Mouse (Mus musculus) ovary, adult 18-20 months (tissue): ENCODE measurements around the gene Ctxn2.
"Not testable (repeated sequence)": the region's sequence is repeated elsewhere in the genome, so short reads cannot be mapped to it uniquely, and the experiment has no call there.

Experiments
- DNase-seq: peaks from one replicate; pipeline ENCODE4 v3.0.0; 2022; ENCODE audit warnings: low spot score, mixed read lengths

The Ctxn2 gene

DNA sequence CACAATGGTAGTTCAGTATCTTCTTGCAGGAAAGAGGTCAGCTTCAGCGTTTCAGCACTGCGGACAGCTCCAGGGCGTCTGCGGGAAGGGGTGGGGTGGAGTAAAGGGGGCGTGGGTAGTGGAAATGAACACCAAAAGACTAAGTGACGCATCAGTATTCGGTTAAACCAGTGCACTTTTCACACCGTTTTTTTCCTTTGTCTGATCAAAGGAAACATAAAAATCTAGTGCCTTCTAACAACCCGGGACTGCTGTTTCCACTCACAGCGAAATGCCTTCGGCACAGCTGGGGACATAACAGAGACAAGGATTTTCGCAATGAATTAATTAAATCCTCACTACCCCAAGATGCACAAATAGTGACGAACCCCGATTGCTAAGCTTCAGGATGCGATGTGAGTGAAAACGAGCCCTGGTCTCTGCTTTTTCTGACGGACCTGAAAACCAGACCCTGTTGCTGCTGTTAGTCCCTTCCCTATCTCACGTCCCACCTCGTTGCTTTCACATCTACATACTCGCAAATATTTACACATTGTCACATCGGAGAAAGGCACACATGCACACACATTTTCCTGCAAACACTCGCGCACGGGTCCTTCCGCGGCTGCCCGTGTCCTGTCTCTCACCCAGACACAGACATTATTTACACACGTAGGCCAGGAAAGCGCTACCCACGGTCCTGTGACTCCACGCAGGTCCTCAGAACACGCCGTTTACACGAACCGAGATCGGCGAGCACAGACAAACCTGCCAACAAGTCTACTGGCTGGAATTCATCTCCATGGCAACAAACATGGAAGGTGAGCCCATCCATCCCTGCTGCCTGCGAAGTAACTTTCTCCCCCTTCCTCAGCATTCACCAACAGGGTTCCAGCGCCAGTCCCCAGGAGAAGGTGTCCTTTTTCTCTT lies at the start of gene Ctxn2:
TSS of gene Ctxn2 (plus strand) at position 790 of the 909 bp plus-strand sequence.
- DNase-seq, result peak; percentile 65

DNA sequence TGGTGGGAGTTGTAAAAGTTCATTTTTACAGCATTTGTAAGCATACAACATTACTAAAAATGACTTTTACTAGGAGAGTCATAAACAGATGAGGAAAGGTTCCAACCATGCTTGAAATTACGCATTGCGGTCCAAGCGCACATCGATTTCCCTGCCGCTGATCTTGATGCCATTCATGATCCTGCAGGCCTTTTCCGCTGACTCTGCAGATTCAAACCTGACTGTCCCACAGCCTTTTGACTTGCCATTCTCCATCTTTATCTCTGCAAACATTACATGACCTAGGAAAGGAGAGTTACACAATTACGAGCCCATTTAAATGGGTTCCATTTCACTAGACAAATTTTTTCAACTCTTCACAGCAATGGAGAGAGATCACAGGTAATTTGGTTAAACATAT lies 47.7 kb upstream of the Ctxn2 start:
- DNase-seq, result no peak

DNA sequence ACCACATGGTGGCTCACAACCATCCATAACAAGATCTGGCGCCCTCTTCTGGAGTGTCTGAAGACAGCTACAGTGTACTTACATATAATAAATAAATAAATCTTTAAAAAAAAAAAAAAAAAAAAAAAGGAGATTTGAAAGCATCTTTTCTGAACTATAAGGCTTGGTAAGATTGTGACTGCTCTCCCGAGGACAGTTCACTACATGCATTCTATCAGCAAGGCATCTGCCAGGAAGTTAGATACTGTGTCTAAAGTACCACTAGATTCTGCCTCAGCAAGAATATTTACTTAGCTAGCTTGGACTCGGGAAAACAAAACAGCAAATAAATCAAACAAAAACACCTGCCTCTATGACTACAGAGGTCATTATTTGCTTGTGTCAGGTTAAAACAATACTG lies 44.4 kb upstream of the Ctxn2 start:
- DNase-seq, result not testable (repeated sequence)

DNA sequence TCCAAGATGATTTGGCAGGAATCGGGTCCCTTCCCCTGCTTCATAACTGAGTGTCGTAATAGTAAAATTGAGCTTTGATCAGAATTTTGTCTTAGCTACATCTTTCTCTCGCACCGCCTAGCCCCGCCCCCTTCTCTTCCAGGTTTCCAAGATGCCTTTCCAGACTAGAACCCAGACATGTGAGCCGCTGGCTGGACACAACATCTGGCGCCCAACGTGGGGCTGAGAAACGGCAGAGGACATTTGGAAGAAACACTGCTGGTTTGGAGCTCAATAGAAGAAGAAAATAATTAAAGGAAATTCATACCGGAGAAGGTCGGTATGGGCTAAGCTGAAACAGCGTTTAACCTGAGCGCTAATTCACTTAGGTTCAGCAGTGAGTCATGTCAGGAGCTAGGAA lies 32.0 kb upstream of the Ctxn2 start:
- not testable (repeated sequence) for DNase-seq

DNA sequence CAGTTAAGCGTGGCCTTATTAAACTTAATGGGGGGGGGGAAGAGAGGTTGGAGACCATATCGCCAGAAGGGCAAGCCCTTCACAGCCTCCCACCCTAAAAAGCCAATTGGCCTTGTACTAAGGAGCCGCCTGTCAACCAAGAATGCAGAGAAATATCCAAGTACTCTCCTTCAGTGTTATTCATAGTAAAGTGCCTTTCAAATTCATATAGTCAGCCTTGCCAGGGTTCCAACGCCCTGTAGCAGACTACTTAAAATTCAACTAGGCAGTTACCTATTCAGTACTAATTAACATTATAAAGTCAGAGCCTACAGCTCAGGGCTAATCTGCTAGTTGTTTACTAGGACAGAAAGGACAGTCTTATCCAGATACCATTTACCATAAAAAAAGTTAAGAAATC lies 30.0 kb upstream of the Ctxn2 start:
- DNase-seq, result not testable (repeated sequence)

DNA sequence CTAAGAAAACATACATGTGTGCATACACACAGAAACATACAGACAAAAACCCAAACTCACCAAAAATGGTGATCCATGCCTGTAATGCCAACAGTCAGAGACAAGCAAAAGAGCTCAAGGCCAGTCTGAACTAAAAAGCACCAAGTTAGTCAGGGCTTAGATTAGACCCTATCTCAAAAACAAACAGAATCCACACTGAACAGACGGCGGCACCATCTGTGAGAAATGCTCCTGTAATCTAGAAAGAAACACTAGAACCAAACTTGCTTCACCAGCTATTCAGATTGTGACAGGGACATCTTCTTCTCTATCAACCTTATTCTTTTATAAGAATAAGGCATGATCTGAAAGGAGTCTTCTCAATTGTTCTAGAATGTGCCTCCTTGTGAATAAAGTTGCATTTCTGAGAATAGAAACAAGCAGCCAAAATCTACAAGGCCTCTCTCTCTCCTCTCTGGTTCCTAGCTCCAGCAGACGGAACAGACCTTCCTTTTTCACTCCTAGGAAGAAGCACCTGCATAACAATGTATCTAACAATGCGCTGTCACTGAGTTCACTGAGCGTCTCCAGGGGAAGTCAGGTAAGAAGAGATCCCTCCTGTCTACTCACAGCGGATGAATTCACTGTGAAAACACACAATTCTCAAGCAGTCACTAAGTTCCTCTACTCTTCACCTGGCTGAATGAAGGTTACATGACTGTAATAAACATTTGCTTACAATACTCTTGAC lies 16.9 kb upstream of the Ctxn2 start:
- DNase-seq, result no peak

DNA sequence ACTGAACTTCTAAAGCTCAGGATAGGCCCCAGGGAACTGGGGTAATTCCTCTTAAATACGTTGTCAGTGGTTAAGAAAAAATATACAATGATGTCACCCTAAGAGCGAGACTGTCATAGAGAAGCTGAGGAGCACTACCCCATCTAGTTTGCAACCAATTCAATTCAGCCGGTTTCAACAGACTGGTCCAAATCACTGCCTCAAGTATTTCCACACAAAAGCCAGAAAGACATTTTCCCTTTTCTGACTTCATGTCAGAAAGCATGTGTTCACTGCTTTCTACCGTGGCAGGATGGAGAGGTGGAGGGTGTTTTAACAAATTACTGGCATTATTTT lies 14.2 kb upstream of the Ctxn2 start:
- no peak for DNase-seq

DNA sequence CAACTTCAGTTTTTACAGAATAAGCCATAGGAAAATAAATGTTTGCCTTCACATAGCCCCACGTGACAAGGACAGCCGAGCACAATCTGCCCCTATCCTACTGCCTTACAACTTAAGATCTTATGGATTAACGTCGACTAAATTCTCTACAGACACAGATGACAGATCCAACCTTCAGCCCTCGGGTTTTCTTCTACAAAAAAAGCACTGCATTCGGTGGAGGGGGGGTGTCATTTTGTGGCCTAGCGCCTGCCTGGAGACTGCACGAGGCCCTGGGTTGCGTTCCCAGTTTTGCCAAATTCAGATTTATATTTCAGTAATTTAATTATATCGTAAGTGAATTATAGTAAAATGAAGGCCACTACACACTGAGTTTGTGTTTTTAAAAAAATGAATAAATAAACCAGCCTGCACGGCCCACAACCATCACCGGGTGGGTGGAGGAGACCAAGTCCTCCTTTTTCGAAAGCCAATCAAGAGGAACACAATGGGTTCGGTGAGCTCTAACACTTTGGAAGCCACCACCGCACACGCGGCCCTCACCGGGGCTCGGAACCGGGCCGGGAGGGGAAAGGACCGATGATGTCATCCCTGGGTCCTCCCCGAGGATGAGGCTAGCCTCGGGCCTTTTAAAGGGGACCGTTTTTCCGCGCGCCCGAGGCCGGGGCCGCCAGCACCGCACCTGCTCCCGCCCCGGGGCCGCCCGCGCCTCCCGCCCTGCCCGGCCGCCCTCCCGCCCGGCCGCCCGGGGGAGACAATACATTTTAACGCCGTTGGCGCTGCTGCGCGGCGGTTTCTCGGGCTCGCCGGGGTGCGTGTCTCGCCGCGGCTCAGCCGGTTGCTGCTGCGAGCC lies 13.6 kb upstream of the Ctxn2 start:
- DNase-seq, result peak; percentile 19

DNA sequence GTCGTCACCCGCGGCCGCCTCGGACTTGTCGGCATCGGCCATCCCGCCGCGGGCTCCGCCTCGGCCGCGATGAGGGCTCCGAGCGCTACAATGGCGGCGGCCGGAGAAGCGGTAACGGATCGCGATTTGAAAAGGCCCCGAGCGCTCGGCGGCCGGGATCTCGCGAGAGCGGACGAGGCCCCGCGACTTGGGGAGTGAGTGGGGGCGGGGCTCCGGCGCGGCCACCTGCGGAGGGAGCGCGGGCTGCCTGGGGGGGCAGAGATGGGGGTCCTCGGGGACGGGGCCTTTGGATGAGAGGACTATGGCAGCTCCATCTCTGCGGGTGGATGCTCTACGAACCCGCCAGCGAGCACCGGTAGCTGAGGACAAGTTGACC lies 13.0 kb upstream of the Ctxn2 start, which contains the start of gene Myef2:
TSS of gene Myef2 (minus strand) at position 185 of the 376 bp plus-strand sequence.
- DNase-seq, result peak; percentile 53

DNA sequence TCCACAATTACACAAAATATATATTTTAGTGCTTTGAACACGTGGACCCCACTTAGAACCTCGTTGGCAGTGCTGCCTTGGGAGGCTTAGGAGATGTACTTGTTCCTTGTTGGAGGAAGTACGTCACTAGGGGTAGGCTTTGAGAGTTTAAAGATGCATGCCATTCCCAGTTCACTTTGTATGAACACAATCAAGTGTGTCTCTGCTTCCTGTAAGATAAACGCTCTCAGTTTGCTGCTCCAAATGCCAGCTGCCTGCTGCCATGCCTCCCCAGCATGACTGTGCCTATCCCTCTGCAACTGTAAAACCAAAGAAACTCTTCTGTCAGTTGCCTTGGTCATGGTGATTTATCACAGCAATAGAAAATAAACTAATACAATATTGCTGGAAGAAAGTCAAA lies 10.7 kb upstream of the Ctxn2 start:
- DNase-seq, result no peak

DNA sequence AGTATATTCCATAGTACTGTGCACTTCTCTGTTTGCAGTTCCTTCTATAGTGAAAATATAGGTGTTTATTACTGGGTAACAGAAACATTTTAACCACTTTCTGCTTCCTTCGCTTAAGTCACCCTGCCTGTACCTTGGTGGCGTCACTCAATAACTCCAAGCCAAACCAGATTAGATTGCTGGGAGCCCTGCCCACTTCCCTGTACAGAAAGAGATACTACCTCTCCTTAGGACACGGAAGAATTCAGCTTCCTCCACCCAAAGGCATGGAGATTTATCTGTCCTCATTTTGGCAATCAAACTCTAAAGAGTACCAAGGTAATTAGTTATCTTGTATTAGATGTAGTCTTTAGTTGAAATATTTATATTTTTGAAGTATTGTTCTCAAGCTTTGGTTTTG lies 9.7 kb upstream of the Ctxn2 start:
- DNase-seq, result no peak

DNA sequence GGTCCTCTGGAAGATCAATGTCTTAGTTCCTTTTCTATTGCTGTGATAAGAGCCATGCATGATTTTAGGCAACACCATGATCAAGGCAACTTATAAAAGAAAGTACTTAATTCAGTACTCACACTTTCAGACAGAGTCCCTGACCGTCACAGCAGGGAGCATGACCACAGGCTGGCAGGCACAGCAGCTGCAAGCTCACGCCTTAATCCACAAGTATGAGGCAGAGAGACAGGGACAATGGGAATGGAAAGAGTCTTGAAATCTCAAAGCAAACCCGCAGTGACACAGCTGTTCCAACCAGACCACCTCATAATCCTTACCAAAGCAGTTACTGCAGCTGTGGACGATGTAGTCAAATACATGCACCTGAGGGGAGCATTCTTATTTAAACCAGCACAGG lies 2.4 kb upstream of the Ctxn2 start:
- no peak for DNase-seq

DNA sequence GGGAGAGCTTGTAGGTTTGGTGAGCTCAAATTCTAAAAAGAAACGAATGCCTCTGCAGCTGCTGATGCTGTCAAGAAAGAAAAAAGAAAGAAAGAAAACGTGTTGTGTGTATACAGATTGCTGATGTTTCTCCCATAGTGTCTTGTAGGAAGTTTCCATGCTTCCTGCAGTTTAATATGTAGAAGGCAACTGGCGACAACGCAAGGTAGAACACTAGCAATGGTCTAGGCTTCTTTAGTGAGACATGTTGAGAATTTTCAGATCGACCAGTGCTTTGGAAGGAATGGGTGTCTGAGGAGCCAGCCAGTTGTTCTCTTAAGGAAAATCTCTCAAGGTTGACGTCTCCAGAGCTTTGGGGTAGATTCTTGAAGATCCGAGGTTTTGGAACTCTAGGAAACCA lies 354 bp downstream of the Ctxn2 start:
- DNase-seq, result no peak

DNA sequence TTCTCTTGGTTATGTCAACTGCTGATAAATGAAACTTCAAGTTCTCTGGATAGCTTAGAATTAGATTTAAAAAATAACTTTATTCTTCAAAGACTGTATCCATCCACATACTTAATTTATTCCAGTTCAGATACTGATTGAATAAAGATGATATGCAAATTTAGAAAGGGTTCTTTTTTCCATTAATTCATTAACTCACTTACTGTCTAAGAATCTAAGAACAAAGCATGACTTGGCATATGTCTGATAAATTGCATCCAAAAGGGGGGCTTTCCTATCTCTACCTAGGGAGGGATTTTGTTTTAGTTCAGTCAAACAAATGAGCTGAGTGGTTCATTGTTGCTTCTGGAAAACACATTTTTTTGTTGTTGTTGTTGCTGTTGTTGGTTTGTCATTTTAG lies 5.8 kb downstream of the Ctxn2 start:
- no peak for DNase-seq

DNA sequence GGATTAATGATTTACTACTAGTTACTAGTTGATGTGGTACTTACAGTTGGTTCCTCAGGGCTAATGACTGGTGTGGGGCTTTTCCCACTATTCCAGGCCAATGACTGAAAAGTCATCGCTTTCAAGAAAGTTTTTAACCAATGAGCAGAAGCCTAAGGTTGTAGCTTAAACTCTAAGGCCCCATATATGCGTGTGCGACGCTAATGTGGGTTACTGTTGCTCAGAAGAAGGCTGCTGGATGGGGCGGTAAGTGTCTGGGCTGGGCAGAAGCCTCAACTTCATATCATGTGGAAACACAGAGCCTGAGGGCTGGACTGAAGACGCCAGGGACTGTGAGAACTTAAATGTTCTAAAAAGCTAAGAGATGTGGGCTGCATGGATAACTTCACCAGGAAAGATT lies 15.9 kb downstream of the Ctxn2 start, which contains the start of gene Slc12a1:
TSS of gene Slc12a1 (plus strand) at position 118 of the 400 bp plus-strand sequence.
- DNase-seq, result no peak

DNA sequence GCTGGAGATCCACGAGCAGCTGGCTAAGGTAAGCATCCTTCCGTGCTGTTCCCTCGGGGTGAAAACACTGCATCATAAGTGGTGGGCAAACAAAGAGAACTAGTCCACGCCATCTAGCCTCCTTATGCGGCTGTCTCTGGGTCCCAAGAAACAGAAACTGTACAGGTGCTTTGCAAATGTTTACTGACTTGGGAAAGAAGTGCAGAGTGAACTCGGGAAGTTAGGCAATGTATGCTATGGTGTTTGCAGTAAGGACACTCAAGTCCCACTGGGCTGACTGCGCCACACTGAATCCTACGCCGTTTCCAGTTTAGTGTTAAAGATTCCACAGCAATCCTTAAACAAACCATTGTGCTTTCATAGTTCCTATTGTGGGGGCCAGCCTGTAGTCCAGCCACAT lies 17.8 kb downstream of the Ctxn2 start:
- DNase-seq, result no peak

DNA sequence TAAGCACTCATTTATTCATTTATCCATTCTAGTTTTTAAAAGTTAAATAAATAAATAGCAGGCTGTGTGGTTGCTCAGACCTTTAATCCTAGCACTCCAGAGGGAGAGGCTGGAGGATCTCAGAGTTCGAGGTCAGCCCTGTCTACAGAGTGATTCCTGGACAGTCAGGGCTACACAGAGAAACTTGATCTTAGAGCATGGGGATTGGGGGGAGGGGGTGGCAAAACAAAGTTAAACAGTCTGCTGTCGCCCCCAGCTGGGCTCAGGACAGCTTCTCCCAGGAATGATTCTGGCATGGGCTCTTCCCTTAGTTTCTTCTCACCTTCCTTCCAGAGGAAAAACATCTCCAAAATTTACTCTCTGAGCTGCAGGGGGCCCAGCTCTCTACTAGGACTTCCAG lies 19.0 kb downstream of the Ctxn2 start:
- no peak for DNase-seq

DNA sequence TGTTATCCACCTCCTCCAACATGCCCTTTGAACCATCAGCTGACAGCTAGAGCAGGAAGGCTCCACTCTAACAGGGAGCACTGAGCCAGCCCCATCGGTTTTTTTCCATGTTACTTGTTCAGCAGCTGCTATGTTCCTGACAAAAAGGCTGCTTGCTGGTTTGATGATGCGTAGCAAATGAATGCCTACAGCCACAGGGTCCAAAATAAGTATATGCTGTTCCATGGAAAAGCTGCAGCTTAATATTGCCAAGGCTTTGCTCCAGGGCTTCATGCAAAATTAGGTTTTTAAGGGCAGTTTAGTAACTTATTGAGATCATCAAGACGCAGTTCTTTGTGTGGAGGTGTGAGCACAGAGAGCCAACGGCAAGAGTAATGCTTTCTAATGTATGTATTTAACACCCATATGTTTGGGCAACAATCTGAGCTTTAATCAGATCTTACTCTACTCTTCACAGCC lies 25.5 kb downstream of the Ctxn2 start:
- DNase-seq, result no peak

DNA sequence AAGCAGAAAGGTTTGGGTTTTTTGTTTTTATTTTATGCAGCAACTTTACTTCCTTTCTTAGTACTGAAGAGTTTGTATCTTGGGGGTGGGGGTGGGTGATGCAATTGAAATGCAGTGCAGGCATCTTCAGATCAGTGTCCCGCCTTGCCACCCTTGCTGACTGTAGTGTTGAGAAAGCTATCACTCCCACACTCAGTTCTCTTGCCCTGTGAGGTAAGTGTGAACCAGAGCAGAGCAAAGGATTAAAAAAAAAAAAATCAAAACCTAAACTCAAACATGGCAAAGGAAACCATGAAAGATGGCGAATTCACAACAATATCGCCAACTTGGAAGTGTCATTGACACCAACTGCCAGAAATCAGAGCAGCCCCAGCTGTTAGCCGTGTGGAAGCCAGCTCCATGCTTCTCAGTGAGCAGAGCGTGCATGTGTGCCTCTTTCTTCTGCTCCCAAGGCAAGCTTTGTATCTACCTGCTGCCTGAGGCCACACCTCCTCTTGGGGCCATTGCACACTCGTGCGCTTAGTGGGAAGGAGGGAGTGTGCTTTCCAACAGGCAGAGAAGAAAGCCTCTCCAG lies 41.8 kb downstream of the Ctxn2 start:
- no peak for DNase-seq

DNA sequence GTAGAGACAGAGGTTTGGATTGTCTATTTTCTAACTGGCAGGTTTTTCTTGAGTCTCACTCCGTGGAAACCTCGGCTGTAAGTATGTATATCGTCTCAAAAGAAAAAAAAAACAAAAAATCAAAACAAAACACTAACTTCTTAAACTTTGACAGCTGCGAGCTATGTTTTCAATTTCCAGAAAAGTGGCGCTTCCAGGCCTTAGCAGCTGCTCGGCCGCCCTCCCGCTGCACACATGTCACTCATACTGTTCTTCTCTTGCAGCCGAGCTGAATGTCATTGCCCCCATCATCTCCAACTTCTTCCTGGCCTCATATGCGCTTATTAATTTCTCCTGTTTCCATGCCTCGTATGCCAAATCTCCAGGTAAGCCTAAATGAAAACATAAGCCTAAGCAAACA lies 51.4 kb downstream of the Ctxn2 start:
- DNase-seq, result no peak

DNA sequence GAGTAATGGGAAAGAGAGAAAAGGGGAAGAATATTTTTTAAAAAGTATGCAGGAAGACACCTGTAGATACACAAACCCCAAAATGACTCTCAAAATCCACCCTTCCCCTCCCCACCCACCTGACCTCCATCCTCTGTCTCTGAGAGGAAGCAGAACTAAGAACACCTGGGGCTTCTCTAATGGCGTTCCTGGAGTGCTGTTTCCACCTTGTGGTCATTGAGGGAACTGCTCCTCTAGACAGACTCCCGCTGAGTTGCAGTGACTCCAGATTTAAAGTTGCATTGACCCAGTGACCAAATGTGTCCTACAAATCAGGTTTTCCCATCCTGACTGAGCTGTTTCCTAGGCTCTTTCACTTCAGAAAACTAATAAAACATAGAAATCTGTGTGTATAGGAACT lies 52.7 kb downstream of the Ctxn2 start:
- DNase-seq, result no peak

DNA sequence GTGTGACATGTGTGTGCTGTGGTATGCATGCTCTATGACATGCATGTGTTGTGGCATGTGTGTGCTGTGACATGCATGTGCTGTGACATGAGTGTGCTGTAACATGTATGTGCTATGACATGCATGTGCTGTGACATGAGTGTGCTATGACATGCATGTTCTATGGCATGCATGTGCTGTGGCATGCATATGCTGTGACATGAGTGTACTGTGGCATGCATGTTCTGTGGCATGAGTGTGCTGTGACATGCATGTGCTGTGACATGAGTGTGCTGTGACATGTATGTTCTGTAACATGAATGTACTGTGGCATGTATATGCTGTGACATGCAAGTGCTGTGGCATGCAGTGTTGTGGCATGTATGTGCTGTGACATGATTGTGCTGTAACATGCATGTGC lies 56.4 kb downstream of the Ctxn2 start:
- DNase-seq, result no peak
